Mouse (Mus musculus) hindbrain, embryonic 14.5 days (tissue): Measurements from ENCODE around the gene Prkag2. TPM values are rescaled to one million over a fixed set of nuclear protein-coding genes. Genes with fewer than 3 reads are reported as not detected.

Experiments
- ATAC-seq: fragments of 200-750 bp; cut with Nextera tagmentation; 2 replicates; pipeline ENCODE4 v1.8.0; 2017; ENCODE audit warnings: moderate number of reproducible peaks, mild to moderate bottlenecking, moderate TSS enrichment, moderate library complexity; ENCODE audit not compliant: low FRiP score
- DNase-seq: peaks from one replicate; pipeline ENCODE4 v3.0.0-alpha.2; 2015; ENCODE audit warnings: low spot score
- H3K27ac ChIP-seq: fragments of 300-500 bp; sonication (generic); 2 replicates; pipeline ENCODE4 v1.5.1; 2014; ENCODE audit warnings: mild to moderate bottlenecking, moderate library complexity
- H3K27me3 ChIP-seq: fragments of 300-500 bp; sonication (generic); 2 replicates; pipeline ENCODE4 v1.6.1; 2014; ENCODE audit warnings: mild to moderate bottlenecking, low read length, mixed read lengths; ENCODE audit not compliant: control insufficient read depth, insufficient read depth
- H3K36me3 ChIP-seq: fragments of 300-500 bp; sonication (generic); replicated peaks from 2 replicates; pipeline ENCODE4 v1.6.1; 2014; ENCODE audit not compliant: control insufficient read depth, insufficient read depth
- H3K4me1 ChIP-seq: fragments of 300-500 bp; sonication (generic); replicated peaks from 2 replicates; pipeline ENCODE4 v1.6.1; 2014; ENCODE audit warnings: antibody characterized with exemption, low read length, mixed read lengths; ENCODE audit not compliant: control insufficient read depth, insufficient read depth
- H3K4me2 ChIP-seq: fragments of 300-500 bp; sonication (generic); replicated peaks from 2 replicates; pipeline ENCODE4 v1.6.1; 2014; ENCODE audit warnings: mild to moderate bottlenecking, moderate library complexity
- H3K4me3 ChIP-seq: fragments of 300-500 bp; sonication (generic); replicated peaks from 2 replicates; pipeline ENCODE4 v1.5.1; 2014; ENCODE audit warnings: mild to moderate bottlenecking, low read length
- H3K9ac ChIP-seq: fragments of 300-500 bp; sonication (generic); 2 replicates; pipeline ENCODE4 v1.6.1; 2014
- H3K9me3 ChIP-seq: fragments of 300-500 bp; sonication (generic); 2 replicates; pipeline ENCODE4 v1.6.1; 2016; ENCODE audit warnings: low read length; ENCODE audit not compliant: control insufficient read depth
- WGBS: fragments of 180-500 bp; shearing (Covaris S2); extraction: QIAGEN DNeasy Blood & Tissue Kit; methylation state at CpG from one replicate; pipeline ENCODE4 v1.1.7; 2014; 5-methylcytosine and 5-hydroxymethylcytosine counted together
- polyA plus RNA-seq: library from polyadenylated mRNA; unstranded; fragments of >200 nt; fragmentation: Nextera tagmentation; extraction: Ambion mirVana; gene quantifications from 2 replicates; pipeline ENCODE4 v1.2.1, GENCODE M21; 2014

Prkag2 gene
- polyA plus RNA-seq, 1 experiment from 2014 or later, result 105 TPM

GRCm38 (mm10) chr5:24820627-24821026, 279.8 kb downstream of the Prkag2 start:
- Histone ChIP-seq H3K4me2 (no peak overlapping the region), H3K36me3 (peaks cover 16% of the 10 kb centered on the region), H3K4me1 (peaks cover 9% of the 10 kb centered on the region; the same call in 1 of the 2 replicates), H3K9ac (no peak overlapping the region), H3K27me3 (no peaks in the 10 kb centered on the region), H3K9me3 (no peaks in the 10 kb centered on the region), H3K4me3 (no peak overlapping the region), H3K27ac (no peak overlapping the region)
- WGBS, result 57% methylated on average over 5 of the region's 5 CpGs
- no peak for ATAC-seq
- no peak for DNase-seq

GRCm38 (mm10) chr5:24817191-24817590, 283.3 kb downstream of the Prkag2 start:
- Histone ChIP-seq H3K27ac (no peak overlapping the region), H3K27me3 (no peaks in the 10 kb centered on the region), H3K36me3 (peaks cover 46% of the 10 kb centered on the region), H3K4me1 (no peaks in the 10 kb centered on the region), H3K4me2 (no peak overlapping the region), H3K9me3 (no peaks in the 10 kb centered on the region), H3K4me3 (no peak overlapping the region), H3K9ac (no peak overlapping the region)
- DNase-seq (no peak), ATAC-seq (no peak)
- 57% methylated on average over 4 of the region's 4 CpGs for WGBS

DNA sequence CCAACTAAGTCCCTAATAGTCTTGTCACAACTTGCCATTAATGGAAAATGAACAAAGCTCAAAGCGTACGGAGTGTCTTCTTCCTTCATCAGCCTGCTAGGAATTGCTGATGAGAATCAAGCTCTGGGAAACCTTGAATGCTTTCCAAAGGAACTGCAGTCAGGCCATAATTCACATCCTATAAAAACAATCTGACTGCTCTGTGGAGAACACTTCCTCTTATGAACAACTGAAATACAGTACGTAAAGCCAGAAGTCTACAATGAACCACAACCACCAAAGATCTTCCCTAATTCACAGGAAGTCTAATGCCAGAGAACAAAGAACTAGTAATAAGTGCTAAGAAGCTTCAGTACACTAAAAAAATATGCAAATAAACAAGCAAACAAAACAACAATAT, 286.5 kb downstream of the Prkag2 start:
- H3K4me3 ChIP-seq, result no peak overlapping the region
- no peaks in the 10 kb centered on the region for H3K4me1 ChIP-seq
- H3K36me3 ChIP-seq, result peaks cover 77% of the 10 kb centered on the region
- no peak overlapping the region for H3K27ac ChIP-seq
- H3K9me3 ChIP-seq, result no peaks in the 10 kb centered on the region
- no peak overlapping the region for H3K9ac ChIP-seq
- no peak overlapping the region for H3K4me2 ChIP-seq
- no peak for DNase-seq
- WGBS, result 91% methylated on average over 3 of the region's 3 CpGs
- ATAC-seq, result no peak
- no peaks in the 10 kb centered on the region for H3K27me3 ChIP-seq

GRCm38 (mm10) chr5:24813005-24813404, 287.4 kb downstream of the Prkag2 start:
- ATAC-seq (no peak), DNase-seq (no peak)
- no peaks in the 10 kb centered on the region for H3K27me3 ChIP-seq
- H3K4me2 ChIP-seq, result no peak overlapping the region
- no peak overlapping the region for H3K4me3 ChIP-seq
- H3K4me1 ChIP-seq, result no peaks in the 10 kb centered on the region
- H3K9me3 ChIP-seq, result no peaks in the 10 kb centered on the region
- H3K27ac ChIP-seq, result no peak overlapping the region
- 68% methylated on average over 4 of the region's 4 CpGs for WGBS
- H3K36me3 ChIP-seq, result peaks cover 84% of the 10 kb centered on the region
- H3K9ac ChIP-seq, result no peak overlapping the region

Other genes starting within 250 kb of the Prkag2 start
- gene Galntl5, start 80.8 kb upstream of the Prkag2 start, polyA plus RNA-seq, result not detected in 2 replicates
- 58.2 and 65.3 TPM in 2 replicates for gene Galnt11, start 121.3 kb upstream of the Prkag2 start, polyA plus RNA-seq
- gene E130116L18Rik, start 122.5 kb upstream of the Prkag2 start, polyA plus RNA-seq, result 1.7 TPM in 1 of 2 replicates, not detected in the other